Mouse (Mus musculus): ENCODE results near the gene Pxn.

GRCm38 (mm10) chr5:115524471-115524870, 18.0 kb downstream of the Pxn start:
- no peak for TF ChIP-seq CTCF (IDR thresholded peaks at IDR 0.05; ENCODE audit: borderline replicate concordance, insufficient read depth, low read length)
- no peak for TF ChIP-seq POLR2A (IDR thresholded peaks at IDR 0.05; ENCODE audit: low read depth, low read length)

All from embryonic fibroblast, embryonic 13.5 days (primary cell).